Mouse (Mus musculus) limb, embryonic 12.5 days (tissue): ENCODE data around the gene Gtf2a2. TPM values are rescaled to one million over a fixed set of nuclear protein-coding genes. Genes with fewer than 3 reads are reported as not detected.
"Not testable (repeated sequence)": the region's sequence is repeated elsewhere in the genome, so short reads cannot be mapped to it uniquely, and the experiment has no call there.

Experiments used
- ATAC-seq: fragments of 200-750 bp; cut with Nextera tagmentation; 2 replicates; pipeline ENCODE4 v1.8.0; 2017; ENCODE audit warnings: low read depth, moderate TSS enrichment; ENCODE audit not compliant: insufficient number of reproducible peaks, insufficient read depth, low FRiP score, low TSS enrichment
- H3K27ac ChIP-seq: fragments of 300-500 bp; sonication (generic); 2 replicates; pipeline ENCODE4 v1.5.1; 2016; ENCODE audit warnings: mild to moderate bottlenecking, moderate library complexity
- H3K27me3 ChIP-seq: fragments of 300-500 bp; sonication (generic); 2 replicates; pipeline ENCODE4 v1.6.1; 2016; ENCODE audit warnings: mild to moderate bottlenecking, moderate library complexity
- H3K36me3 ChIP-seq: fragments of 300-500 bp; sonication (generic); 2 replicates; pipeline ENCODE4 v1.6.1; 2016; ENCODE audit warnings: mild to moderate bottlenecking, moderate library complexity
- H3K4me1 ChIP-seq: fragments of 300-500 bp; sonication (generic); replicated peaks from 2 replicates; pipeline ENCODE4 v1.6.1; 2016
- H3K4me2 ChIP-seq: fragments of 300-500 bp; sonication (generic); 2 replicates; pipeline ENCODE4 v1.6.1; 2016; ENCODE audit warnings: mild to moderate bottlenecking, moderate library complexity
- H3K4me3 ChIP-seq: fragments of 300-500 bp; sonication (generic); replicated peaks from 2 replicates; pipeline ENCODE4 v1.5.1; 2016; ENCODE audit warnings: mild to moderate bottlenecking
- H3K9ac ChIP-seq: fragments of 300-500 bp; sonication (generic); replicated peaks from 2 replicates; pipeline ENCODE4 v1.6.1; 2016; ENCODE audit warnings: mild to moderate bottlenecking, moderate library complexity
- H3K9me3 ChIP-seq: fragments of 300-500 bp; sonication (generic); 2 replicates; pipeline ENCODE4 v1.6.1; 2016; ENCODE audit warnings: mild to moderate bottlenecking, moderate library complexity
- WGBS: fragments of 180-500 bp; shearing (Covaris S2); methylation state at CpG from one replicate; pipeline ENCODE4 v1.1.7; 2016; 5-methylcytosine and 5-hydroxymethylcytosine counted together
- polyA plus RNA-seq: library from polyadenylated mRNA; unstranded; fragments of >200 nt; fragmentation: Nextera tagmentation; extraction: Ambion mirVana; gene quantifications from 2 replicates; pipeline ENCODE4 v1.2.1, GENCODE M21; 2016

The Gtf2a2 gene
- polyA plus RNA-seq, 1 experiment from 2014 or later: 213 TPM

DNA sequence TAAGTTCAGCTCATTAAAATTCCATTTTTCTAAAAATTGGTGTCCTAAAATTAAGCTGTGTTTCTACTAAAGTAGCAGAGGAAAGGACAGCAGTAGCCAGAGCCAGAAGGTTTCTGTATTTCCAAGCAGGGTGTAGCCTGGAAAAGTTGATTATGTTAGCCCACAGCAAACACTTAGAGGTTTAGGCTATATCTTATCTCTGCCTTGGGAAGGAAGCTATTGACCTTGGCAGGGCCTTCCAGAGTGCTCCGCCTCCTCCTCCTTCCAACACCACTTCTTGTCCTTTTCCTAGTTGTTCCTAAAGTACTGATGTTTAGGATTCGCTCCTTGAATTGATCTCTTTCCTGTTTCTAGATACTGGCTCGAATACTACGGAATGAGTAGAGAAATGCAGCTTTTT, 9.7 kb downstream of the Gtf2a2 start:
- H3K9me3 ChIP-seq: no peaks in the 10 kb centered on the region
- ATAC-seq: no peak
- no peak overlapping the region for H3K4me2 ChIP-seq
- H3K4me1 ChIP-seq: no peaks in the 10 kb centered on the region
- no peak overlapping the region for H3K9ac ChIP-seq
- no peaks in the 10 kb centered on the region for H3K27me3 ChIP-seq
- peaks cover 39% of the 10 kb centered on the region; the same call in 1 of the 2 replicates for H3K36me3 ChIP-seq
- H3K27ac ChIP-seq: no peak overlapping the region
- WGBS: 93% methylated on average over 4 of the region's 4 CpGs
- no peak overlapping the region for H3K4me3 ChIP-seq

DNA sequence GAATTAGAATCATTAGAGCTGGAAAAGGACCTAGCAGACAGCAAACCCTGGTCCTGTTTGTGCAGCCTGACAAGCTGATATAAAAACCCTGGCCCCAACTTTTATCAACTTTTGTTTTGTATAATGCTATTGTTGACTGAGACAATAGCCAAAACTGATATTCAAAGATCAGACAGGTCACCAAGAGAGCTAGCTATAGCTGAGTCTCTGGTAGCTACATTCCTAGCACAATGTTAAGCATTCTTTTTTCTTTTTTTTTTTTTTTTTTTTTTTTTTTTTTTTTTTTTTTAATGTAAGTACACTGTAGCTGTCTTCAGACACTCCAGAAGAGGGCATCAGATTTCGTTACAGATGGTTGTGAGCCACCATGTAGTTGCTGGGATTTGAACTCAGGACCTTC, 11.3 kb downstream of the Gtf2a2 start:
- H3K4me2 ChIP-seq, H3K9ac ChIP-seq, H3K27ac ChIP-seq, H3K9me3 ChIP-seq, H3K4me1 ChIP-seq, H3K4me3 ChIP-seq, ATAC-seq, H3K27me3 ChIP-seq: not testable (repeated sequence)
- 69% methylated on average over 1 of the region's 1 CpGs for WGBS
- peaks cover 34% of the 10 kb centered on the region; the same call in 1 of the 2 replicates for H3K36me3 ChIP-seq

GRCm38 (mm10) chr9:70024648-70025047, 12.3 kb downstream of the Gtf2a2 start:
- Histone ChIP-seq H3K4me1 (no peaks in the 10 kb centered on the region), H3K27ac (no peak overlapping the region)
- no peak for ATAC-seq

GRCm38 (mm10) chr9:70025365-70026012, 13.1 kb downstream of the Gtf2a2 start:
- no peaks in the 10 kb centered on the region for H3K9me3 ChIP-seq
- H3K9ac ChIP-seq: no peak overlapping the region
- H3K27ac ChIP-seq: no peak overlapping the region
- H3K27me3 ChIP-seq: no peaks in the 10 kb centered on the region
- WGBS: 86% methylated on average over 2 of the region's 2 CpGs
- H3K4me1 ChIP-seq: no peaks in the 10 kb centered on the region
- H3K36me3 ChIP-seq: peaks cover 24% of the 10 kb centered on the region; the same call in 1 of the 2 replicates
- H3K4me3 ChIP-seq: no peak overlapping the region
- ATAC-seq: no peak
- no peak overlapping the region for H3K4me2 ChIP-seq

More at GRCm38 (mm10) chr9:70024648-70025047, 12.3 kb downstream of the Gtf2a2 start:
- peaks cover 31% of the 10 kb centered on the region; the same call in 1 of the 2 replicates for H3K36me3 ChIP-seq
- H3K4me2 ChIP-seq: no peak overlapping the region
- H3K9ac ChIP-seq: no peak overlapping the region
- H3K4me3 ChIP-seq: no peak overlapping the region
- H3K27me3 ChIP-seq: no peaks in the 10 kb centered on the region
- H3K9me3 ChIP-seq: no peaks in the 10 kb centered on the region

- no peak overlapping the region for H3K4me3 ChIP-seq
- 92% methylated on average over 1 of the region's 1 CpGs for WGBS
- no peak for ATAC-seq
These were observed 19.8 kb downstream of the Gtf2a2 start for GRCm38 (mm10) chr9:70032167-70032566.

DNA sequence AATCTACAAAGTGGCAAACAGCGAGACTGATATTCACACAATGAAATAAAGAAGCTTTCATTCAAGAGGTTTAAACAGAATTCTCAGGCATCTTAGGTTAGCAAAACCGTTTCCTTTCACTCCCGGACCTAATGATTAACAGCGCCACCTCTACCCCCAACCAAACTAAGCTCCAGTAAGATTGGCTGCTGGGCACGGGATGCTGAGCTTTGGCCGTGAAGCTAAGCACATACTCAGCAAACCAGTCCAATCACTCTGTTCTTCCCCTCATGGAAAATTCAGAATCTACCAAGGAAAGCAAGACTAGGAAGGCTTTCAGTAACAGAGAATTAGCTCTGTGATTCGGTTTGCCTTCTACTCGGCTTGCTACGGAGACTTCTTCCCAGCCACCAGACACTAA, 20.7 kb downstream of the Gtf2a2 start:
- no peaks in the 10 kb centered on the region for H3K36me3 ChIP-seq
- H3K4me1 ChIP-seq: no peaks in the 10 kb centered on the region
- no peak overlapping the region for H3K4me2 ChIP-seq
- no peak overlapping the region for H3K4me3 ChIP-seq
- H3K9ac ChIP-seq: no peak overlapping the region
- no peaks in the 10 kb centered on the region for H3K9me3 ChIP-seq
- ATAC-seq: no peak
- H3K27ac ChIP-seq: no peak overlapping the region
- 77% methylated on average over 9 of the region's 9 CpGs for WGBS
- no peaks in the 10 kb centered on the region for H3K27me3 ChIP-seq

More at GRCm38 (mm10) chr9:70032167-70032566, 19.8 kb downstream of the Gtf2a2 start:
- Histone ChIP-seq H3K9ac (no peak overlapping the region), H3K36me3 (no peaks in the 10 kb centered on the region), H3K4me2 (no peak overlapping the region), H3K27ac (no peak overlapping the region), H3K27me3 (no peaks in the 10 kb centered on the region), H3K4me1 (no peaks in the 10 kb centered on the region), H3K9me3 (no peaks in the 10 kb centered on the region)

DNA sequence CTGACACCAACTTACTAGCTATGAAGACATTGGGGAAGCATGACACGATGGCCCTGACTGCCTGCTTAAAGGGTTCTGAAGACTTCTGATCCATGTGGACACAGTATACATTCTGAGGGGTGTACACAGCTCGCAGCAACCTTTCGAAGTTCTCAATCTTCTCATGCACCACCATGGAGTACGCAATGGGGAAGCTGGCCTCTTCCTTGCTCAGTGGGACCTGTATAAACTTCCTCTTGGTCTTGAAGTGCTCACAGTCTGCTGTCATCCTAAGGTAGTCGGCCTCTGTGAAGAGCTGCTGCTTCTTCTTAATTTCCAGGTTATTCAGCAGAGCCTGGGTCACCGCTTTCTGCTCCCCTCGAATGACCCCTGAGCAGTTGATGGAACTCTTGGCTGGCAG, 22.4 kb downstream of the Gtf2a2 start:
- H3K4me3 ChIP-seq: no peak overlapping the region
- H3K4me2 ChIP-seq: no peak overlapping the region
- no peaks in the 10 kb centered on the region for H3K27me3 ChIP-seq
- H3K27ac ChIP-seq: no peak overlapping the region
- no peaks in the 10 kb centered on the region for H3K9me3 ChIP-seq
- WGBS: 91% methylated on average over 7 of the region's 7 CpGs
- ATAC-seq: no peak
- no peaks in the 10 kb centered on the region for H3K4me1 ChIP-seq
- H3K36me3 ChIP-seq: no peaks in the 10 kb centered on the region
- no peak overlapping the region for H3K9ac ChIP-seq

- Histone ChIP-seq H3K36me3 (no peaks in the 10 kb centered on the region), H3K27me3 (no peaks in the 10 kb centered on the region), H3K27ac (no peak overlapping the region), H3K4me3 (no peak overlapping the region), H3K4me2 (no peak overlapping the region), H3K9me3 (no peaks in the 10 kb centered on the region), H3K9ac (no peak overlapping the region), H3K4me1 (no peaks in the 10 kb centered on the region)
- no peak for ATAC-seq
- WGBS: 72% methylated on average over 4 of the region's 4 CpGs
These were observed 24.3 kb downstream of the Gtf2a2 start for GRCm38 (mm10) chr9:70036646-70037045.

GRCm38 (mm10) chr9:70037988-70038387, 25.6 kb downstream of the Gtf2a2 start, which contains the start of gene Gcnt3:
Gcnt3 (minus strand) TSS chr9:70038088.
- Histone ChIP-seq H3K9ac (no peak within 1 kb of the TSS), H3K4me3 (no peak within 1 kb of the TSS), H3K4me1 (no peaks in the 10 kb centered on the region), H3K36me3 (no peaks in the 10 kb centered on the region), H3K9me3 (no peaks in the 10 kb centered on the region), H3K27me3 (no peaks in the 10 kb centered on the region), H3K27ac (no peak within 1 kb of the TSS), H3K4me2 (no peak within 1 kb of the TSS)
- ATAC-seq: no peak
- WGBS: 89% methylated on average over 7 of the region's 7 CpGs

GRCm38 (mm10) chr9:70039597-70040385, 27.4 kb downstream of the Gtf2a2 start:
- H3K9ac ChIP-seq: no peak overlapping the region
- H3K4me2 ChIP-seq: no peak overlapping the region
- no peak overlapping the region for H3K27ac ChIP-seq
- no peaks in the 10 kb centered on the region for H3K9me3 ChIP-seq
- no peaks in the 10 kb centered on the region for H3K36me3 ChIP-seq
- H3K27me3 ChIP-seq: no peaks in the 10 kb centered on the region
- H3K4me3 ChIP-seq: no peak overlapping the region
- 86% methylated on average over 6 of the region's 6 CpGs for WGBS
- no peaks in the 10 kb centered on the region for H3K4me1 ChIP-seq
- no peak for ATAC-seq

DNA sequence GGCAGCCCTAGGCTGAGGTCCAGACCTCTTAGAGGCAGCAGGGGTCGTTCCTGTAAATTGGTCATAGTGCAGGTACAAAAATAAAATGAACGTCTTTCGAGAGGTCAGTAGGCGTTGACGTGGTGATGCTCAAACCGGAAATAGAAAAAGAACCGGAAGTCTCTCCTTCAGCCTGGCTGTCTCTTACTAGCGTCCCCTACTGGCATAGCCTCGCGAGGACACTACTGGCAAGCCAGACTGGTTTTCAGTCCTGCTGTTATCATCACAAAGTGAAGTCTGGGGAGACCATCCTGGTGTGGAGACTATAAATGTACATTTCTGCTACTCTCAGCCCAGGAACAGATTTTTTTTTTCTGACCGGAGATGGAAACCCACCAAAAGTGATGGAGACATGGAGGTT, 28.2 kb downstream of the Gtf2a2 start:
- H3K4me1 ChIP-seq: no peaks in the 10 kb centered on the region
- ATAC-seq: no peak
- no peaks in the 10 kb centered on the region for H3K9me3 ChIP-seq
- H3K4me3 ChIP-seq: no peak overlapping the region
- no peak overlapping the region for H3K27ac ChIP-seq
- no peak overlapping the region for H3K4me2 ChIP-seq
- no peak overlapping the region for H3K9ac ChIP-seq
- H3K27me3 ChIP-seq: no peaks in the 10 kb centered on the region
- no peaks in the 10 kb centered on the region for H3K36me3 ChIP-seq
- 85% methylated on average over 11 of the region's 11 CpGs for WGBS
